Mouse (Mus musculus): ENCODE data around the gene Rmnd5b. TPM values are rescaled to one million over a fixed set of nuclear protein-coding genes. Genes with fewer than 3 reads are reported as not detected.
A peak's percentile ranks its signal among the peaks of the same experiment; 100 is the strongest.

The Rmnd5b gene
- total RNA-seq, 2 experiments from 2014 or later, result 35.4 to 54.1 TPM

DNA sequence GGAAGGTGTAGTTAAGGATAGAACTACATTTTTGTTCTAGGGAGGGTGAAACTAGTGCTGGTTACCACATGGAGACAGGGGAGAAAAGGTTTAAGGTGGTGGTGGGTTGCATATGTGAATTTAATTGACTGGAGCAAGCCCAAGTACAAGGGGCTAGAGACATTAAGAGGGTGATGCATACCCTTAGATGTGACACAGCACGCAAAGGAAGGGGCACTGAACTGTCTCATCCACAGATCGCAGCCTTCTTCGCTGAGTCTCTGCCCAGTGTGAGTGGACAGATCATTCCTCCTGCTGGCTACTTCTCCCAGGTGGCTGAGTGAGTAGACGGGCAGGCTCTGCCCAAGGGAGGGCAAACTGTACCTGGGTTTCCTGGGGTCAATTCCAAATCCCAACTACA is 42.3 kb downstream of the Rmnd5b start:
- DNase-seq, result no peak

DNA sequence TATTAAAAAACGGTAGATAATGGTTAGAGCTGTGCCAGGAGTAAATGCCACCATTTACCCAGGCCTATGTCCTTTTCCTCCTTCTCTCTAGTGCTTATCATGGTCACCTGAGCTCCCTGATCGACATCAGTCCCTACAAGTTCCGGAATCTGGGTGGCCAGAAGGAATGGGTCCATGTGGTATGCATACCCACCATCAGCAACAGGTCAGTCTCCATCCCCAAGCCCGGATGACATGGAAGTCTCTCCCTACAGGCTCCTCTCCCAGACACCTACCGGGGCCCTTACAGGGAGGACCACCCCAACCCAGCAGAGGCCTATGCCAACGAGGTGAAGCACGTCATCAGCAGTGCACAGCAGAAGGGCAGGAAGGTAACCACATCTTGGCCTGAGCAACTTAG is 43.8 kb downstream of the Rmnd5b start:
- DNase-seq, result no peak

DNA sequence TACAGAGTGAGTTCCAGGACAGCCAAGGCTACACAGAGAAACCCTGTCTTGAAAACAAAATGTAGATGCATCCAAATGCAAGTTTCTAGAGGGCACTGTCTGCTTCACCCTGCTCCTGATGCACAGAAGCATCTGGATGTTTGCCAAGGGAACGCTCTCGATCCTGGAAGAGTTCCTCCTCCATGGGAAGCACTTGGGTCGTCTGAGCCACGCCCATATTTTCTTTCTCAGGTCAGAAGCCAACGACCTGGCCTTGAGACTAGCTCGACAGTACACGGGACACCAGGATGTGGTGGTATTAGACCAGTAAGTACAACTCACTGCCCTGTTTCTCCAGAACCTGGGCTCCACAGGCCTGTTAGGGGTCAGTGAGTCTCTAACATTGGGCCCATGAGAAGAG is 44.5 kb downstream of the Rmnd5b start:
- peak in 1 of 2 experiments; percentile 47 for DNase-seq

DNA sequence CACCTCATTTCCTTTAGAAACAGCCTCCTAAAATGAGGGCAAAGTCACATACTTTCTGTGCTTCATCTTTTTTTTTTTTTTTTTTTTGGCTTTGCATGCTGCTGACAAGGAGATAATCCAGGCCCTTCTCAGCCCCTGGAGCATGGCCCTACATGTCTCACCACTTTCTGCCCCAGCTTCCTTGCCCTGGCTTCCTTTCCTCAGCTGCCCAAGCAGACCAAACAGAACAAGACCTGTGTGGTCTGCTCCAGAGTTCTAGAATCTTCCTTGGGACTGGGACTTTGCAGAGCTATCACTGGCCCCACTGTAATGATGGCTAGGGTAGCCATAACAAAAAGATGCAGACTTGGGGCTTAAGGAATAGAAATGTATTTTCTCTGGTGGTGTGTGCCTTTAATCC is 45.7 kb downstream of the Rmnd5b start:
- DNase-seq, result no peak

DNA sequence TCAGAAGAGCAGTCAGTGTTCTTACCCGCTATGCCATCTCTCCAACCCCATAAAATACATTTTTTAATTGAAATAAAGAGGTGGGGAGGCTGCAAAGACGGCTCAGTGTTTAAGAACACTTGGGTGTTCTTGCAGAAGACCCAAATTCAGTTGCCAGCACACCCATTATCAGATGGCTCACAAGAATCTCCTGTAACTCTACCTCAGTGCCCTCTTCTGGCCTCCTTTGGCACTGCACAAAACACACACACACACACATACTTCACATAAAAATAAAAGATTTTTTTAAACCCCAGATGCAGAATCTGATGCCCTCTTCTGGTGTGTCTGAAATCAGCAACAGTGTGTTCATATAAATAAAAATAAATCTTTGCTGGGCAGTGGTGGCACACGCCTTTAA is 46.9 kb downstream of the Rmnd5b start:
- no peak for DNase-seq

DNA sequence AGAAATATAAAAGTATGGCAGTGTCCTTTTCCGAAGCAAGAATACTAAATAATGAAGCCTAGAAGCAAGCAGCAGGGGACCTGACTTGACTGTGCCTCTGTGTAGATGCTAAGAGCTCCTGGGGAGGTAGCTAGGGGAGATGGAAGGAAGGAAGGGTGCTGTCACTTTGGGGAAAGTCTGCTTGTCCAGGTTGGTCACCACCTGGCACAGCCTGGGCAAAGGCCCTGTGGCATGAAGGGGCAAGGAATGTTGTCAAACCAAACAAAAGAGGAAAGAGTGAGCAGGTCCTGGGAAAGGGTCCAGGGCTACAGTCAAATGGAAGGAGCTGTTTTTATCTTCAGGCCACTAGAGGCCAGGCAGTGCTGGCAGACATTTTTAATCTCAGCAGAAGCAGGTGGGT is 48.6 kb downstream of the Rmnd5b start:
- DNase-seq, result no peak

DNA sequence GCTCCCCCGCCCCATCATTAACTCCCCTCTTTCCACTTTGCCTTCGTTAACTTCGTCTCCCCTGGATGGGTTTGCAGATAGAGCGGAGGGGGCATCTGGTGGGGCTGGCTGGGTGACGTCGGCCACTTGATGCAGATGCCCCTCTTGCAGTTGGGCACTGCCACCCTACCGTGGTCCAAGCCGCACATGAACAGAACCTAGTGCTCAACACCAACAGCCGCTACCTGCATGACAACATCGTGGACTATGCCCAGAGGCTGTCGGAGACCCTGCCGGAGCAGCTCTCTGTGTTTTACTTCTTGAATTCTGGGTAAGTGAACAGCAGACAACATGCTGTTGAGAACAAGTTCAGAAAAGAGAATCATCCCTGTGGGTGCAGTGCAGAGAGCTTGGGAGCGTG is 49.3 kb downstream of the Rmnd5b start:
- DNase-seq, result no peak

DNA sequence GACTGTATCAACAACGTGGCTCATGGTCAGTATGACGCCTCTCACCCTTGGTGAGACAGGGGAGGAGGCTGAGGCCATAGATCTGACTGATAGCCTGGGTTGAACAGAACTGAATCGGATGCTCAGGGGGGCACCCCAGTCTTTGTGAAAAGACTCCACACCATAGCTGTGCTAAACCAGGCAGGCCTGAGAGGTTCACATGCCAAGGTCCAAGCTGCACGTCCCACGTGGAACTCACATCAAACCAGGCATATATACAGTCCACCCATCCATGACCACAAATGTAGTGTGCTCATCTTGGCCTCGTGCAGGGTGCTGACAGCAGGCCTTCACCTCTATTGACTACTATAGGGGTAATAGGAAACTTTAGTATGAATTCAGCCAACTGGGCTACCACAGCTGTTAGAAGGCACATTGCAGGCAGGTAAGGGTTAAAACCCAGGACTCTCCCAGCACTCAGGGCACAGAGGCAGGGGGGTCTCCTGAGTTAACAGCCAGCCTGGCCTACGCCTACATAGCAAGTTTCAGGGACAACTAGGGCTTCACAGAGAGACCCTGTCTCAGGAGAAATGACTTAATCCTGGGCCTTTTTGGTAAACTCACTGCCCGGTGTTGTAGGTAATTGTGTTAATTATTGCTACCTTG is 50.0 kb downstream of the Rmnd5b start:
- DNase-seq, result no peak

DNA sequence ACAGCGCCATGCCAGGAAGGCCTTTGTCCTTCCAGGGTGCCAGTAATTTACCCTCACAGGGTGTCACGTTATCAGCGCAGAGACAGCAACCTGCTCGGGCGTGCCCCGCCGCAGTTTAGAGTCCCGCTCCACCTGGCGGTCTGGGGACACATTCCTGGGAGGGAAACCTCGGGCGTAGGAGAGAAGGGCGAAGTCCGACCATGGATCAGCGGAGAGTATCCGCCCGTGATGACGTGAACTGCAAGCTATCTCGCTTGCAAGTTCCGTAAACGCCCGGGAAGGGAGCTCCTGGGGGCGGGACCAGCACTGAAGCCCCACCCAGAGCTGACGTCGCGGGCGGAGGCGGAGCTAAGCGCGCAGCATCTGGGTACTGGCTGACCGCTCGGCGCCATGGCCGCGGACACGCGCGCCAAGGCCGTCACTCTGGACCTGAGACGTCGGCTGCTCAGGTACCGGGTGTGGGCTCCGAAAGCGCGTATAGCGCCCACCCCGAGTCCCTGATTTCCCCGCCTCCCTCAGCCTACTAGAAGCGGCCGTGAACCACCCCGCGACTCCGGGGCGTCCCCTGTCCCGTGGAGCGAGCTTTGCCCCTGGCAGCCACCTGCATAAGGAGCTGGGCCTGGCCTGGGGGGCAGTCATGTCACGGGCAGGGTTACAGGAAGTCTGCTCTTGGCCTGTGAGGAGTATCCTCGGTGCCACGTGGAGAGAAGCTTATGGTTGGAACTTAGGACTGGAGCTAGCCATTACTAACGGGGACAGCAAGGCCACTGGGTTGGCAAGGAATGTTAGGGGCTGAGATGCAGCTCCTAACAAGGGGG is 51.1 kb downstream of the Rmnd5b start, which contains the start of gene Phykpl:
Phykpl (plus strand) TSS at position 327 of the 818 bp plus-strand sequence.
- peak; percentile 98 for DNase-seq

DNA sequence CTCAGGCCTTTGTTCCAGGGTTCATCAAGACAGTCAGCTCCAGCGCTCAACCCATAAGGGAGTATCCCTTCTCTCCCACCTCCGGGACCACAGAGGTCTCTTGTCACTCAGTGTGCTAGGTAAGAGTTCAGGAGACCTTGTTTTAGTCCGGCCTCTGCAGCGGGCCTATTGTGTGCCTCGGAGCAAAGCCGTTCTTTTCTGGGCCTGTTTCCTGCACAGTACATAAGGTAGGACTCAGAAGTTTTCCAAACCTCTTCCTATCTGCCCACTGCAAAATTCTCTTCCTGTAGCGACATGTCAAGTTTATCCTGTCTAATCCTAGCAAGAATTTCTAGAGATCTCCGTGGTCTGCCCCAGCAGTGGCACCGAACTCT is 51.7 kb downstream of the Rmnd5b start:
- DNase-seq, result peak in 1 of 2 experiments; percentile 33

DNA sequence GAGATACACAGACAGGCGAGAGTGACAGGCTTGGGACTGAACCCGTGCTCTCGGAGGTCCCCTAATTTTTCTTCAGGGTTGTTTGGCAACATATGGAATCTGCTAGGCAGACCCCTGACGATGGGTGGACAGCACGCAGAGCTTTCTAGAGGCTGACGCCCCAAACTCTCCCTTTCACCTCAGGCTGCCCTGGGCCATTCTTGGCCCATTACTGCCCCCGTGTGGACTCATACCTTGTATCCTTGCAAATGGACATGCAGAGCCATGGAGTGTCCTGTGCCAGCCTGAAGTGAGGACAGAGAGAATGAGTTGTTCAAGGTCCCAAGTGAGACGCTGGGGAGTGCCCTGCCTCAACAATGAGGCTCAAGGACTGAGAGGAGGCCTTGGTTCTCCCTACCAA is 53.0 kb downstream of the Rmnd5b start:
- DNase-seq, result peak; percentile 89 to 90

DNA sequence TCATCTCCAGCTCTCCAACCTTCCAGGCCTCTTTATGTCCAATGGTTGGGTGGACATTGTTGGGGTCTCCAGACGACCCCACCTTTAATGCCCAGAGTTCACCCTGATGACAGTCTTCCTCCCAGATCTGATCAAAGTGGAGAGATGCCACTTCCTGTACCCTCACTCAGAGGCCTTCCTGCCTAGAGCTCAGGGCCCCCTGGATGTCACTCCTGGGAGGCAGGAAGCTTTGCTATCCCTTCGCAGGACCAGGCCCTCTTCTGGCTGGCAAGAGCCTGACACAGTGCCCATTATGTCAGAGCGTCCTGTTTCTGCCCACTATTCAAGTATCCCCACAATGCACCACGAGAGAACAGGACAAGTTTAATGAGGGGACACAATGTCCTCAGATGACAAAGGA is 56.7 kb downstream of the Rmnd5b start:
- no peak for DNase-seq

DNA sequence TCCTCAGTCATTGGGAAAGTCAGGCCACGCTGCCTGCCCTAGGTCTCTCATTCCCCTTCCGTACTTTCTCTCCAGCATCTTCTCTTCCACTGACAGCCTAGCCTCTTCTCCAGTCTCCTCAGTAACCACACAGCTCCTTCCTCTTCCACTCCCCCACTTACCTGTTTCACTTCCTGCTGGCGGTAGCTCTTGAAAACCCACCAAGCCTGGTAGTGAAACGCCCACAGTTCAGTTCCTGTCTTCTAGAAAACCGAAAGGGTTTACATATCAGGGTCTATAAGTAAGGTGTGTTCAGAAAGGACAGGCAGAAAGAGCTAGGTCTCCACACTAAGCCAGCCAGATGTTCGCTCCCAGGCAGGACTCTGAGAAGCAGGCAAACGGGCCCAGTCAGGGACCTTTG is 58.1 kb downstream of the Rmnd5b start:
- no peak for DNase-seq

DNA sequence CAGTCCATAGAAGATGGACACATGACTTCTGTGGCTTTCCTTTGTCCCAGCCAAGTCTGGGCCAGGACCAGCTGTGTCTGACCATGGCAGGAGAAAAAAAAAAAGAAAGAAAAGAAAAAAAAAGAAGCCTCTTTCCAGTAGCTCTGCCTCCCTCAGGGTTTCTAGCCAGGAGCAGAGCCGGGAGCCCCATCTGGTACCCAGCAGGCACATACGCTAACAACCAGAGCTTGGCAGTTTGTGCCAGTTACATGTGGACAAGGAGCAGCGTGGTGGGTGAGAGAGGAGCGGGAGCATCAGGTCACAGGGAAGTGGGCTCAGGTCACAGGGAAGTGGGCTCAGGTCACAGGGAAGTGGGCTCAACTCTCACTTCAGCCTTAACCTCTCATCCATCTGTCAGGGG is 59.2 kb downstream of the Rmnd5b start:
- no peak for DNase-seq

Other genes with a start within 250 kb of the Rmnd5b start
- 10 to 100 TPM; 20.6 to 26.3 TPM for gene Phykpl, start 51.1 kb downstream of the Rmnd5b start, total RNA-seq (2021)
- 100 to 1,000 TPM; 315 to 322 TPM for gene Hnrnpab, start 29.0 kb downstream of the Rmnd5b start, total RNA-seq (2021)
- gene Nhp2, start 16.2 kb downstream of the Rmnd5b start, total RNA-seq (2021), result 10 to 100 TPM; 61.5 to 77.5 TPM
- 1 to 10 TPM; 7.8 to 7.9 TPM for gene N4bp3, start 14.9 kb upstream of the Rmnd5b start, total RNA-seq (2021)
- gene D930048N14Rik, start 15.1 kb upstream of the Rmnd5b start, total RNA-seq (2021), result 1 to 10 TPM; 1.1 to 1.3 TPM
- gene 0610009B22Rik, start 53.0 kb upstream of the Rmnd5b start, total RNA-seq (2021), result 10 to 100 TPM; 52.9 to 65.3 TPM
- gene Sec24a, start 127.7 kb upstream of the Rmnd5b start, total RNA-seq (2021), result 10 to 100 TPM; 33.9 to 34.9 TPM
- 100 to 1,000 TPM in 1 of 2 experiments, 10 to 100 TPM in 1; 95.5 to 112 TPM for gene Sar1b, start 127.8 kb upstream of the Rmnd5b start, total RNA-seq (2021)
- gene Jade2, start 221.8 kb upstream of the Rmnd5b start, total RNA-seq (2021), result 10 to 100 TPM; 17.8 to 18.3 TPM